Mouse (Mus musculus) lung, postnatal 0 days (tissue): Measurements from ENCODE around the gene Rho. TPM values are rescaled to one million over a fixed set of nuclear protein-coding genes. Genes with fewer than 3 reads are reported as not detected.

ENCODE experiments used
- ATAC-seq: fragments of 200-750 bp; cut with Nextera tagmentation; 2 replicates; pipeline ENCODE4 v1.8.0; 2017; ENCODE audit warnings: moderate library complexity
- DNase-seq: peaks from one replicate; pipeline ENCODE4 v3.0.0-alpha.2; 2016; ENCODE audit warnings: low spot score
- H3K27ac ChIP-seq: fragments of 300-500 bp; sonication (generic); 2 replicates; pipeline ENCODE4 v1.5.1; 2014; ENCODE audit warnings: antibody characterized with exemption, mild to moderate bottlenecking, low read length, mixed read lengths
- H3K27me3 ChIP-seq: fragments of 300-500 bp; sonication (generic); replicated peaks from 2 replicates; pipeline ENCODE4 v1.6.1; 2014; ENCODE audit warnings: low read length, mixed read lengths; ENCODE audit not compliant: insufficient read depth
- H3K36me3 ChIP-seq: fragments of 300-500 bp; sonication (generic); 2 replicates; pipeline ENCODE4 v1.6.1; 2014; ENCODE audit warnings: low read length, mixed read lengths; ENCODE audit not compliant: insufficient read depth
- H3K4me1 ChIP-seq: fragments of 300-500 bp; sonication (generic); 2 replicates; pipeline ENCODE4 v1.6.1; 2014; ENCODE audit warnings: antibody characterized with exemption, low read depth, low read length, mixed read lengths; ENCODE audit not compliant: insufficient read depth
- H3K4me2 ChIP-seq: fragments of 300-500 bp; sonication (generic); replicated peaks from 2 replicates; pipeline ENCODE4 v1.6.1; 2014; ENCODE audit warnings: low read depth, mild to moderate bottlenecking, low read length, moderate library complexity, mixed read lengths
- H3K4me3 ChIP-seq: fragments of 300-500 bp; sonication (generic); 2 replicates; pipeline ENCODE4 v1.5.1; 2014; ENCODE audit warnings: low read depth, low read length
- H3K9ac ChIP-seq: fragments of 300-500 bp; sonication (generic); replicated peaks from 2 replicates; pipeline ENCODE4 v1.6.1; 2014; ENCODE audit warnings: low read depth, mild to moderate bottlenecking
- H3K9me3 ChIP-seq: fragments of 300-500 bp; sonication (generic); 2 replicates; pipeline ENCODE4 v1.6.1; 2016; ENCODE audit warnings: low read length, mixed read lengths
- CTCF ChIP-seq: IDR thresholded peaks from 2 replicates; pipeline ENCODE4 v1.5.1; 2016; ENCODE audit warnings: antibody characterized with exemption, mild to moderate bottlenecking
- EP300 ChIP-seq: IDR thresholded peaks from 2 replicates; pipeline ENCODE4 v1.6.1; 2016; ENCODE audit warnings: antibody characterized with exemption, mild to moderate bottlenecking, control low read depth
- WGBS: fragments of 180-500 bp; shearing (Covaris S2); extraction: QIAGEN DNeasy Blood & Tissue Kit; methylation state at CpG from one replicate; pipeline ENCODE4 v1.1.7; 2014; 5-methylcytosine and 5-hydroxymethylcytosine counted together
- polyA plus RNA-seq: library from polyadenylated mRNA; unstranded; fragments of >200 nt; fragmentation: Nextera tagmentation; extraction: Ambion mirVana; gene quantifications from 2 replicates; pipeline ENCODE4 v1.2.1, GENCODE M21; 2015

Gene Rho
- polyA plus RNA-seq, 1 experiment from 2014 or later: 0.04 TPM

- Histone ChIP-seq H3K9me3 (no peaks in the 10 kb centered on the region), H3K36me3 (peaks cover 8% of the 10 kb centered on the region; the same call in 1 of the 2 replicates), H3K27me3 (no peaks in the 10 kb centered on the region), H3K27ac (peak overlapping the region; percentile 71), H3K4me1 (peaks cover 22% of the 10 kb centered on the region; the same call in 1 of the 2 replicates), H3K9ac (no peak overlapping the region), H3K4me2 (0 out of 2 replicates have a peak overlapping the region, but pooled peaks have one; percentile 14), H3K4me3 (no peak overlapping the region)
- ATAC-seq: peak; percentile 76
- WGBS: 45% methylated on average over 12 of the region's 12 CpGs
- DNase-seq: peak; percentile 78
- no peak for TF ChIP-seq CTCF
- peak; percentile 43; the same call in 1 of the 2 replicates for TF ChIP-seq EP300
Measured at GRCm38 (mm10) chr6:115983306-115984038, 51.9 kb downstream of the Rho start.

GRCm38 (mm10) chr6:115984580-115984979 is 53.0 kb downstream of the Rho start:
- H3K27ac ChIP-seq: no peak overlapping the region

GRCm38 (mm10) chr6:115985622-115986021 is 54.1 kb downstream of the Rho start:
- H3K4me1 ChIP-seq: peaks cover 22% of the 10 kb centered on the region
- no peak overlapping the region; the same call in 1 of the 2 replicates for H3K4me2 ChIP-seq
- H3K27me3 ChIP-seq: no peaks in the 10 kb centered on the region
- H3K9ac ChIP-seq: no peak overlapping the region
- WGBS: 32% methylated on average over 9 of the region's 9 CpGs
- TF ChIP-seq CTCF: no peak
- no peak for TF ChIP-seq EP300
- DNase-seq: no peak
- ATAC-seq: no peak
- H3K36me3 ChIP-seq: no peaks in the 10 kb centered on the region
- H3K4me3 ChIP-seq: no peak overlapping the region
- no peaks in the 10 kb centered on the region for H3K9me3 ChIP-seq
- H3K27ac ChIP-seq: no peak overlapping the region; the same call in 1 of the 2 replicates

More at GRCm38 (mm10) chr6:115984580-115984979, 53.0 kb downstream of the Rho start:
- Histone ChIP-seq H3K36me3 (peaks cover 8% of the 10 kb centered on the region; the same call in 1 of the 2 replicates), H3K4me2 (peak overlapping the region; percentile 8; the same call in 1 of the 2 replicates), H3K9me3 (no peaks in the 10 kb centered on the region), H3K27me3 (no peaks in the 10 kb centered on the region), H3K4me3 (no peak overlapping the region), H3K4me1 (peaks cover 22% of the 10 kb centered on the region), H3K9ac (no peak overlapping the region)
- DNase-seq (no peak), ATAC-seq (no peak)
- WGBS: 58% methylated on average over 7 of the region's 7 CpGs
- TF ChIP-seq CTCF (no peak), EP300 (no peak)

GRCm38 (mm10) chr6:115986472-115987095 is 55.0 kb downstream of the Rho start:
- no peak for DNase-seq
- 41% methylated on average over 12 of the region's 12 CpGs for WGBS

GRCm38 (mm10) chr6:115987096-115987747 is 55.7 kb downstream of the Rho start:
- WGBS: 35% methylated on average over 9 of the region's 9 CpGs
- H3K4me2 ChIP-seq: no peak overlapping the region

More at GRCm38 (mm10) chr6:115986472-115987095, 55.0 kb downstream of the Rho start:
- no peak for ATAC-seq
- Histone ChIP-seq H3K9me3 (no peaks in the 10 kb centered on the region), H3K4me3 (no peak overlapping the region), H3K9ac (no peak overlapping the region), H3K36me3 (no peaks in the 10 kb centered on the region), H3K4me2 (0 out of 2 replicates have a peak overlapping the region, but pooled peaks have one; percentile 11), H3K27ac (no peak overlapping the region), H3K27me3 (no peaks in the 10 kb centered on the region), H3K4me1 (peaks cover 22% of the 10 kb centered on the region)
- no peak for TF ChIP-seq CTCF
- no peak for TF ChIP-seq EP300

GRCm38 (mm10) chr6:115989032-115989431 is 57.5 kb downstream of the Rho start:
- Histone ChIP-seq H3K9ac (no peak overlapping the region), H3K4me1 (peaks cover 19% of the 10 kb centered on the region), H3K36me3 (no peaks in the 10 kb centered on the region), H3K27ac (no peak overlapping the region), H3K27me3 (no peaks in the 10 kb centered on the region), H3K9me3 (no peaks in the 10 kb centered on the region), H3K4me3 (no peak overlapping the region), H3K4me2 (peak overlapping the region; percentile 74; the same call in 1 of the 2 replicates)
- DNase-seq (no peak), ATAC-seq (no peak)
- WGBS: 69% methylated on average over 5 of the region's 5 CpGs
- TF ChIP-seq CTCF: no peak
- TF ChIP-seq EP300: no peak

More at GRCm38 (mm10) chr6:115987096-115987747, 55.7 kb downstream of the Rho start:
- TF ChIP-seq CTCF: no peak
- TF ChIP-seq EP300: no peak
- no peaks in the 10 kb centered on the region for H3K9me3 ChIP-seq
- H3K27me3 ChIP-seq: no peaks in the 10 kb centered on the region
- H3K27ac ChIP-seq: no peak overlapping the region
- no peak for DNase-seq
- H3K4me3 ChIP-seq: no peak overlapping the region
- no peak for ATAC-seq
- no peaks in the 10 kb centered on the region for H3K36me3 ChIP-seq
- H3K4me1 ChIP-seq: peaks cover 22% of the 10 kb centered on the region
- no peak overlapping the region for H3K9ac ChIP-seq
